Mouse (Mus musculus): ENCODE data around the gene Tex2.

- TF ChIP-seq CTCF (IDR thresholded peaks at IDR 0.05; ENCODE audit: low read depth, low read length) (no peak), POLR2A (IDR thresholded peaks at IDR 0.05; ENCODE audit: borderline replicate concordance, low read depth, low read length) (no peak)
Measured at GRCm38 (mm10) chr11:106623629-106624028, 10.4 kb upstream of the Tex2 start.
